Mouse (Mus musculus): Measurements from ENCODE around the gene Zfp706. TPM values are rescaled to one million over a fixed set of nuclear protein-coding genes. Genes with fewer than 3 reads are reported as not detected.

Gene Zfp706
- total and polyA plus RNA-seq, 2 experiments from 2014 or later = 48.7 to 541 TPM

DNA sequence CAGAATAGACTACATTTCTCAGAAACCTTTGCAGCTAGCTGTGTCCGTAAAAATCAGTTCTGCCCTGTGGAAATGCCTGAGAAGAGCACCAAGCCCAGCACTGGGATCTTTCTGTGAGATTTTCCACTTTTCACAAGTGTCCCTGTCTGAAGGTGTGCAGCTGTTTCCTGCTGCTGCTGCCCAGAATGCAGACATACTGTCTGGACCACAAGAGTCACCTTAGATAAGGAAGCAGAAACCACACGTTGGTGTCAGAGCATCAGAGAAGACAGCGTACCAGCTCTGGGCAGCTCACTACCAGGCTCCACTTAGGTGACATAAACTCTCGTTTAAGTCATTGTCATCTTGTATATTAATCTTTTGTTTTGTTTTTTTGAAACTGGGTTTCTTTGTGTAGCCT, 41.8 kb downstream of the Zfp706 start:
- no peaks in the 10 kb centered on the region for H3K36me3 ChIP-seq (replicated peaks; ENCODE audit: control insufficient read depth, insufficient read depth, low read length)
- H3K4me1 ChIP-seq (ENCODE audit: control insufficient read depth, insufficient read depth) = peaks cover 19% of the 10 kb centered on the region; the same call in 1 of the 2 replicates
- H3K27me3 ChIP-seq (ENCODE audit: control insufficient read depth, insufficient read depth, low read length) = no peaks in the 10 kb centered on the region
- DNase-seq (ENCODE audit: low spot score) = no peak
- no peak for ATAC-seq (ENCODE audit: insufficient read depth, low read depth)
- no peak overlapping the region for H3K4me3 ChIP-seq (ENCODE audit: low read depth, low read length)
- H3K9me3 ChIP-seq (replicated peaks; ENCODE audit: control insufficient read depth, low read length) = no peaks in the 10 kb centered on the region
- H3K4me2 ChIP-seq (ENCODE audit: low read depth, low read length) = no peak overlapping the region
- no peak for TF ChIP-seq CTCF (IDR thresholded peaks at IDR 0.05; ENCODE audit: low read depth)
- H3K9ac ChIP-seq (replicated peaks; ENCODE audit: low read depth, low read length) = no peak overlapping the region
- H3K27ac ChIP-seq (ENCODE audit: low read depth) = no peak overlapping the region
- WGBS = 50% methylated on average over 4 of the region's 4 CpGs

DNA sequence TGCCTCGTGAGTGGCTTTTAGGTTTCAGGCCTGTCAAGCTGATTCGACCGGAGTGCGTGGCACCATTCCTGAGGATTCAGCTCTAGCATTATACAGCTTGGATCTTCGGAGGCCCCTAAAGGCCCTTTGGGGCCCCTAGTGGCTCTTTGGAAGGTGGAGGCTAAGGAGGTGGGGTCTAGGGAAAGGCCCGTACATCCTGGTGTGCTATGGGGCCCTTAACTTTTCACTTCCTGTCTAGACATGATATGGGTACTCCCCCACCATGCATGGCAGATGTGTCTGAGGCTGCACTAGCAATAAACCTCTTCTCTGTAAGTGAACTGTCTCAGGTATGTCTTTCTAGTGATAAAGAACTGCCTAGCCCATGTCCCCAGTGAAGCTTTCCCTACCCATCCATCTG, 44.6 kb downstream of the Zfp706 start:
- TF ChIP-seq EP300 (IDR thresholded peaks at IDR 0.05; ENCODE audit: low read depth) (no peak), CTCF (IDR thresholded peaks at IDR 0.05; ENCODE audit: low read depth) (no peak)
- 75% methylated on average over 6 of the region's 6 CpGs for WGBS
- Histone ChIP-seq H3K4me2 (ENCODE audit: low read depth, low read length) (no peak overlapping the region), H3K9me3 (replicated peaks; ENCODE audit: control insufficient read depth, low read length) (no peaks in the 10 kb centered on the region), H3K4me3 (ENCODE audit: low read depth, low read length) (no peak overlapping the region), H3K36me3 (replicated peaks; ENCODE audit: control insufficient read depth, insufficient read depth, low read length) (no peaks in the 10 kb centered on the region), H3K27ac (ENCODE audit: low read depth) (no peak overlapping the region), H3K9ac (replicated peaks; ENCODE audit: low read depth, low read length) (no peak overlapping the region), H3K27me3 (ENCODE audit: control insufficient read depth, insufficient read depth, low read length) (no peaks in the 10 kb centered on the region), H3K4me1 (ENCODE audit: control insufficient read depth, insufficient read depth) (peaks cover 16% of the 10 kb centered on the region; the same call in 1 of the 2 replicates)
- DNase-seq (ENCODE audit: low spot score) (no peak), ATAC-seq (ENCODE audit: insufficient read depth, low read depth) (no peak)

DNA sequence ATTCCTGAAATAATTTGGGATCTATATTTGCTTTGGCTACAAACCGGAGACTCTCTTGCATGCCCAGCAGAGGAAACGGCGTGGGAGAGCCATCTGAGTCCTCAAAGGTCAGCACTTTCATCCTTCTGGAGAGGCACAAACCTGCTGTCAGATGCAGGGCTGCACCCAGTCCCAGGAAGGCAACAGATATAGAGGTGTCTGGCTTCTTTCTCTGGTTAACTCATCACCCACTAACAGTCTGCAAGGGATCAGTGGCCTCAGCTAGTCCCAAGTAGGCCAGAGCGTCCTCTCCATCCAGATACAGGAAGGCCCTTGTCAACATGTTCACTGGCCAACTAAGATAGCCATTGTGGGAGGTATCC, 46.7 kb downstream of the Zfp706 start:
- Histone ChIP-seq H3K4me3 (ENCODE audit: low read depth, low read length) (no peak overlapping the region), H3K9ac (replicated peaks; ENCODE audit: low read depth, low read length) (no peak overlapping the region), H3K9me3 (replicated peaks; ENCODE audit: control insufficient read depth, low read length) (no peaks in the 10 kb centered on the region), H3K27me3 (ENCODE audit: control insufficient read depth, insufficient read depth, low read length) (no peaks in the 10 kb centered on the region), H3K27ac (ENCODE audit: low read depth) (no peak overlapping the region; the same call in 1 of the 2 replicates), H3K4me1 (ENCODE audit: control insufficient read depth, insufficient read depth) (no peaks in the 10 kb centered on the region), H3K4me2 (ENCODE audit: low read depth, low read length) (peak overlapping the region; percentile 33; the same call in 1 of the 2 replicates), H3K36me3 (replicated peaks; ENCODE audit: control insufficient read depth, insufficient read depth, low read length) (no peaks in the 10 kb centered on the region)
- TF ChIP-seq CTCF (IDR thresholded peaks at IDR 0.05; ENCODE audit: low read depth) (no peak), EP300 (IDR thresholded peaks at IDR 0.05; ENCODE audit: low read depth) (0 out of 2 replicates have a peak, but pooled peaks have one; percentile 35)
- peak; percentile 68 for DNase-seq (ENCODE audit: low spot score)
- ATAC-seq (ENCODE audit: insufficient read depth, low read depth) = peak; percentile 83
- WGBS = 26% methylated on average over 4 of the region's 4 CpGs

DNA sequence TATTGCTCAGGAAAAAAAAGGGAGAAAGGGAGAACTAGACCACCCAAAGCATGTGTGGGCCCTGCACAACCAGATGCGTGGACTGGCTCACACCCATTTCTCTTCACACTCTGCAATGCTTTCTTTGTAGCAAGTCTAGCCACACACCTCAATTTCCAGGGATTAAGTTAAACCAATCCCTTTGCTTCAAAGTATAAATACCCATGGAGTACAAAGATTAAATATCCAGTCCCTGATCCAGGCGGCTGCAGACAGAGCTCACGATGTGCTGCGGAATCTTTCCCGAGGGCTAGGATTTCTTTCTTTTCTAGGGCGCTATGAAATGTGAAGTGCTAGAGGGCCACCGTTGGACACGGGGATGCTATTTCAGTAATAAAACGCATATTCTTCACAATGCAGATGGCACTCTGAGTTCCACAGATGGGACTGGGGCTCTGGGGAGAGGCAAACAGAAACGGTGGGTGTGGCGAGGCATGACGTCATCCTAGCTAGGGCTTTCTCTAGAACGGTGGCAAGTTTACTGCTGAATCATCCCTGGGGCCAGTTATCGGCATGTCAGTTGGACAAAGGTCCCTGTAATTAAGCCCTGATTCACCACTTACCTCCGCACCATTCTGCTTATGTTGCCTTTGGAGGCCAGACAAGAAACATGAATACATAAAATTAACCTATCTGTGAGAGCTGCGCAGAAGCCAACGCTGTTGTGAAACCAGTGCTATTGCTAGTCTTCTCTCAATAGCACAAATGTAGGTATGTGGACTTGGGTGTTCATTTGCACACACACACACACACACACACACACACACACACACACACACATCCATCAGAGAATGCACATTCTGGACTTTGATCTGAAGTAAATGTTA, 47.3 kb downstream of the Zfp706 start:
- Histone ChIP-seq H3K9ac (replicated peaks; ENCODE audit: low read depth, low read length) (no peak overlapping the region), H3K9me3 (replicated peaks; ENCODE audit: control insufficient read depth, low read length) (no peaks in the 10 kb centered on the region), H3K27ac (ENCODE audit: low read depth) (no peak overlapping the region; the same call in 1 of the 2 replicates), H3K4me1 (ENCODE audit: control insufficient read depth, insufficient read depth) (no peaks in the 10 kb centered on the region), H3K27me3 (ENCODE audit: control insufficient read depth, insufficient read depth, low read length) (no peaks in the 10 kb centered on the region), H3K36me3 (replicated peaks; ENCODE audit: control insufficient read depth, insufficient read depth, low read length) (no peaks in the 10 kb centered on the region), H3K4me3 (ENCODE audit: low read depth, low read length) (no peak overlapping the region), H3K4me2 (ENCODE audit: low read depth, low read length) (peak overlapping the region; percentile 33; the same call in 1 of the 2 replicates)
- peak; percentile 71; the same call in 1 of the 2 replicates for ATAC-seq (ENCODE audit: insufficient read depth, low read depth)
- DNase-seq (ENCODE audit: low spot score) = peak; percentile 90
- 52% methylated on average over 17 of the region's 17 CpGs for WGBS
- TF ChIP-seq CTCF (IDR thresholded peaks at IDR 0.05; ENCODE audit: low read depth) = no peak
- peak; percentile 7; the same call in 1 of the 2 replicates for TF ChIP-seq EP300 (IDR thresholded peaks at IDR 0.05; ENCODE audit: low read depth)

DNA sequence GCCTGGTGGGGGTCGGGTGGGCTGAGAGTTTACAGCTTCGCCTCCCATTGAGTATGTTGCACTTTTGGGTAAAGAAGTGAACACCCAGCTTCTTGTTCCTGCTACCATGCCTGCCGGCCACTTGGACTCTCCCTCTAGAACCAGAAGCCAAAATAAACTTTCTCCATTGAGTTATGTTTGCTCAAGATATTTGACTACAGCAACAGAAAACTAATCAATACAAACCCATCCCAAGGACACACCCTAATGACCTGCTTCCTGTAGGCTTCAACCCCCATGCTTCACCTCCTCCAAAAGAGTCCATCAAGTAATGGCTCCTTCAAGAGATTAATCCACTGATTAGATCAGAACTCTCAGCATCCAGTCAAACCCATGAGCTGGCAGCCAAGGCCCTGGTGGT, 51.4 kb downstream of the Zfp706 start:
- 90% methylated on average over 3 of the region's 3 CpGs for WGBS
- no peak overlapping the region for H3K4me2 ChIP-seq (ENCODE audit: low read depth, low read length)
- H3K9me3 ChIP-seq (replicated peaks; ENCODE audit: control insufficient read depth, low read length) = no peaks in the 10 kb centered on the region
- no peak for TF ChIP-seq EP300 (IDR thresholded peaks at IDR 0.05; ENCODE audit: low read depth)
- no peak for TF ChIP-seq CTCF (IDR thresholded peaks at IDR 0.05; ENCODE audit: low read depth)
- no peak overlapping the region for H3K27ac ChIP-seq (ENCODE audit: low read depth)
- DNase-seq (ENCODE audit: low spot score) (no peak), ATAC-seq (ENCODE audit: insufficient read depth, low read depth) (no peak)
- no peaks in the 10 kb centered on the region for H3K36me3 ChIP-seq (replicated peaks; ENCODE audit: control insufficient read depth, insufficient read depth, low read length)
- H3K4me1 ChIP-seq (ENCODE audit: control insufficient read depth, insufficient read depth) = no peaks in the 10 kb centered on the region
- H3K4me3 ChIP-seq (ENCODE audit: low read depth, low read length) = no peak overlapping the region
- H3K27me3 ChIP-seq (ENCODE audit: control insufficient read depth, insufficient read depth, low read length) = no peaks in the 10 kb centered on the region
- no peak overlapping the region for H3K9ac ChIP-seq (replicated peaks; ENCODE audit: low read depth, low read length)

All from heart, postnatal 0 days (tissue).